Mouse (Mus musculus): ENCODE results near the gene Sema3b. TPM values are rescaled to one million over a fixed set of nuclear protein-coding genes. Genes with fewer than 3 reads are reported as not detected.

Gene Sema3b
- total RNA-seq, 2 experiments from 2014 or later: 2.7 to 2.9 TPM

DNA sequence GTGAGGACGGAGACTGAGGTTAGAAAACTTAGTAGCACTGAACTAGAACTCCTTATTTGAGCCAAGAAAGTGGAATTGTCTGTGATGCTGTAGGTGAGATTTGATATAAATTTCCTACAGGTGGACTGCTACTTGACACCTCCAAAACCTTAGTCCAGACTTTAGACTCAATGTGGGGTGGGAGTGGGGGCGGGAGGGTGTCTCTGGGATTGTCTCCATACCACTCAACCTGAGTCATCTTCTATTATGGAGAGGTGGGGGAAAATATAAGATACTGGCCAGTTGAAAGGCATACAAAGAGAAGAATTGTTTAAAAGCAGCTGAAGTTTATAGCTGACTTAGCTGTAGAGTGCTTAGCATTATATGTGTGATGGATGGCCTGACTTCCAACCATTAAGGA is 53.3 kb downstream of the Sema3b start:
- DNase-seq (ENCODE audit: extremely low spot score in 1 of 2, low spot score in 2 of 2): no peak
- intact Hi-C loops (cut with DNase I): no loop called here

DNA sequence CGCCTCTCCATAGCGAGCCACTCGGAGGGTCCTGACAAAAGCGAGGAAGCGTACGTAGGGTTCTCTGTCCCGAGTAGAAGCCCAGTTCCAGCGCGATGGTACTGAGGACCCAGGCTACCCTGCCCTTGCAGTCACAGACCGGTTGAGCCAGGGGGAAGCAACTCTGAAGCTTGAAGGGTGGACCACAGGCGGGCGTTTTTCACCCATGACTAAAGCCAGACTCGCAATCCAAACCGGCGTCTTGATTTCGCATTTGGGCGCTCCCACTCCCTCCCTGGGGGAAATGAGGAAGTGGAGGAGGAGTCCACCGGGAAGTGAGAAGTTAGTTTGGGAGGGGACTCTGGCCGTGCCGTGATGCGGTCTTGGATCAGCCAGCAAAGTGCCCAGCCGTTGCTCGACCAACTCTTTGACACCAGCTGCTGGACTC is 54.0 kb downstream of the Sema3b start:
- peak in 1 of 2 experiments; percentile 75 for DNase-seq (ENCODE audit: extremely low spot score in 1 of 2, low spot score in 2 of 2)
- intact Hi-C loops (cut with DNase I): no loop called here

DNA sequence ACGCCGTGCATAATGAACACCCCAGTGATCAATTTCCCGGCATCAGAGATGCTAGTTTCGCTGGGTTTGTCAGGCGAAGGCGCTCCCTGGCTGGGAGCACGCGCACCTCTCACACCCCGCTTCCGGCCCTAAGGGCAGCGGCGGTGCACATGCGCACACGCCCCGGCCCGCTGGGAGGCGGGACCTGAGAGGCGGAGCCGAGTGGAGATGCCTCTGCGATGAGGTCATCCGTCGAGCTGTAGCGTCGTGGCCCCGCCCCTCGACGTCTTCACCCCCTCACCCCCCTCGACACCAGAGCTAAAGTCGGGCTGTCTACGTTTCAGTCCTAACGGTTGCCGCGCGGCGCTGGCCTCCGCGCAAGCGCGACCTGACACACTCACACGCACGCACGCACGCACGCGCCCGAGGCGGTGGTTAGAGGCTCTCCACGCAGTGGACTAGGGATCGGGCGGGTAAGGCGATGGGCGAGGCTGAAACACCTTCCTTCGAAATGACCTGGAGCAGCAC is 54.7 kb downstream of the Sema3b start:
- intact Hi-C loops (cut with DNase I): no loop called here
- peak; percentile 92 to 96 for DNase-seq (ENCODE audit: extremely low spot score in 1 of 2, low spot score in 2 of 2)

DNA sequence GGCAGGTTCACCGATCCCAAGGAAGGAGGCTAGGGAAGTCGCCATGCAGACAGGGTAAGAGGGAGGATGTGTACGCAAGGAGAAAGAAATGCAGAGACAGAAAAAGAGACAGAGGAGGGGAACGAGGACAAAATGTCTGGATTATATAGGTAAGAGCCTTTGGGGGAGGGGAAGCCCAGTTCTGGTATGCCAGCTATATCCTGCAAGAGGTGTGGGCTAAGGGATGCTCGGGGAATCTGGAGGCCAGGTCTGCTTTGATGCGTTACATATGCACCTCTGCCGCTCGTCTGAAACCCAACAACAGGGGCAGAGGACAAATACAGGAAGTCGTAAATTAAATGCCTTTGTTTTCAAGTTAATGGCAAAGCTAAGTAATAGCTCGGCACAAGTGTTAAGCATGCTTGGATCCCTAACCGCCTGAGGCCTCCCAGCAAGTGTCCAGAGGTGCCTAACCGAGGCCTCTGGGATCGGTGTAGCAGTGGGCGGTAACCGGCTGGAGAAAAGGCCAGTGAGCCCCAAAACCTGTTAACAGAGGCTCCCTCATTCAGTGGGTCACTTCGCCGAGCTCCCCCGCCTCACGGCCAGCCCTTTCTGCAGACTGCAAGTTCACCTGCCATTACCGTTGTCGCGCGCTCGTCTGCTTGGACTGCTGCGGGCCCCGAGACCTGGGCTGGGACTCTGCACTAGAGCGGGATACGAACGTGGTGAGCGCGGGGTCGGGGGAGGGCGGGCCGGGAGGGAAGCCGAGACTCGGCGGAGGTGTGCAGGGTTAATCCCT is 55.3 kb downstream of the Sema3b start:
- intact Hi-C loops (cut with DNase I): no loop called here
- DNase-seq (ENCODE audit: extremely low spot score in 1 of 2, low spot score in 2 of 2): peak in 1 of 2 experiments; percentile 59

DNA sequence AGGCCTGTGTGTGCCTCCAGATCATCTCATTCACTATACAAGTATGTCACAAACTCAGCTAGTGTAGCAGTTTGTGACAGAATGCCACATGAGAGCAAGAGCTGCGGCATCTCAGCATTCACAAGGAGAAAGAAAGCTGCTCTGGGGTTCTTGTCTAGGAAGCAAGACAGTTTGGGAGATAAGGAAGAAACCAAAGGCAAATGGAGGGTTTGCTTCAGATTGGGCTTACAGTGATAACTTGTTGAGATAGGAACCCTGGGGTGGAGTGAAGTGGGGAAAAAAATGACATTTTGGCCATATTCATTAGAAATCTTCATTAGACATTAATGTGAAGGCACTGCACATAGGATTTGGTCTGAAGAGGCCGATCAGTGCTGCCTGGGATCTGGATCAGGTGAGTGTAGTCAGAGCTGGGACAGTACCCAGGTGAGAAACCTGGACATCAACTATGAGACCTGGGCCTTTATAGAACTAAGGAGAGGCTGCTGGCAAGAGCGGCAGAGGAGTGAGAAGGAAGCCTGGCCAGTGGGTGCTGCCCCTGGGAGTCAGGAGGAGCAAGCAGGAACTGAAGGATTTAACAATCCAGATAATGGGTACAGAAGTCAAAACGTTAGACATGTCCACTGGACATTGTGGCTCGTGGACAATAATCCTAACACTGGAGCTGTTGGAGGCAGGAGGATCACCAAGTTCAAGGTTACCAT is 56.2 kb downstream of the Sema3b start:
- intact Hi-C loops (cut with DNase I): no loop called here
- no peak for DNase-seq (ENCODE audit: extremely low spot score in 1 of 2, low spot score in 2 of 2)

DNA sequence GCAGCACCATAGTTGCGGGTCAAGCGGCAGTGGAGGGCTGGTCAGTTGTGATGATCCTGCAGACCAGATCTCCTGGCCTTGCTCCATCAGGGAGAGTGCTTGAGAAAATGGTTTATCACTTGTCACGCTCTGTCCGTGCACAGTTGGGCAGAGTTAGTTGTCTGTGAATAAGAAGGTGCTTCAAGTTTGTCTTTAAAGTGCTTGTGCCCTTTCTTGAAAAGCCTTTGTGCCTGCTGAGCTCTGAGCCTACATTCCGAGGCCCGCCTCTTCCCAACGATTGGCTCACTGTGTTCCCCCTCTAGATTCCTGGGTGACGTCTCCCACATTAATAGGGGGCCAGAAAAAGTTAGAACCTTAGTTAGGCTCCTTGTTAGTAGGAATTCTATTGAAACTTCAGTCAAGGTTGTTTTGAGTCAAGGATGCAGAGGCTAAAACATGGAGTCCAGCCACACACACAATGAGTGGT is 57.1 kb downstream of the Sema3b start:
- no peak for DNase-seq (ENCODE audit: extremely low spot score in 1 of 2, low spot score in 2 of 2)
- intact Hi-C loops (cut with DNase I): no loop called here

DNA sequence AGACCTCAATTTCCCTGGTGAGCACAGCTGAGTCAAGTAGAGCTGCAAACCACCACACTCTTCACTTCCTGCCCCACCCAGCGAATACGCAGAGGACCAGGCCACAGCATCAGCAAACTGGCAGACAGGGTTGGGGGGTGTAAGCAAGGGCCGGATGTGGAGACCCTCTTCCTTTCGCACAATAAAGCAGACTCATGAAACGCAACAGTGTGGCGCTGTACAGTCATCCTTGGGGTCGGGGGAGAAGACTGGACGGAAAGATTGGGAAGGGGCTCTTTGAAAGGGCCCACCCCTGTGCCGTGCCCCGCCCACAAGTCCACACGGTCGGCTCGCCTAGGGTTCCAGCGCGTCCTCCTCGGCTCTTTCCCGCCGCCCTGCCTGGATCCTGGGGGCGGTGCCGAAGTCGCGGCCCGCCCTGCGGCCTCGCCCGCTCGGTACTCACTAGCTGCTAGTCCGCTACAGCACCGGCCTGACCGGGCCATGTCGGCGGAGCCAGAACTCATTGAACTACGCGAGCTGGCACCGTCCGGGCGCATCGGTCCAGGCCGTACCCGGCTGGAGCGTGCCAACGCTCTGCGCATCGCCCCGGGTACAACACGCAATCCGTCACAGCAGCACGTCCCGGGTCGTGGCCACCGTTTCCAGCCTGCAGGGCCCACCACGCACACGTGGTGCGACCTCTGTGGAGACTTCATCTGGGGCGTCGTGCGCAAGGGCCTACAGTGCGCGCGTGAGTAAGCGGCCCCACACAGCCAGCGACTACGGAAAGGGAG is 57.7 kb downstream of the Sema3b start, which contains the start of gene Rassf1:
Rassf1 (plus strand) TSS at position 439 of the 773 bp plus-strand sequence.
- intact Hi-C loops (cut with DNase I): no loop called here
- DNase-seq (ENCODE audit: extremely low spot score in 1 of 2, low spot score in 2 of 2): peak in 1 of 2 experiments; percentile 73

DNA sequence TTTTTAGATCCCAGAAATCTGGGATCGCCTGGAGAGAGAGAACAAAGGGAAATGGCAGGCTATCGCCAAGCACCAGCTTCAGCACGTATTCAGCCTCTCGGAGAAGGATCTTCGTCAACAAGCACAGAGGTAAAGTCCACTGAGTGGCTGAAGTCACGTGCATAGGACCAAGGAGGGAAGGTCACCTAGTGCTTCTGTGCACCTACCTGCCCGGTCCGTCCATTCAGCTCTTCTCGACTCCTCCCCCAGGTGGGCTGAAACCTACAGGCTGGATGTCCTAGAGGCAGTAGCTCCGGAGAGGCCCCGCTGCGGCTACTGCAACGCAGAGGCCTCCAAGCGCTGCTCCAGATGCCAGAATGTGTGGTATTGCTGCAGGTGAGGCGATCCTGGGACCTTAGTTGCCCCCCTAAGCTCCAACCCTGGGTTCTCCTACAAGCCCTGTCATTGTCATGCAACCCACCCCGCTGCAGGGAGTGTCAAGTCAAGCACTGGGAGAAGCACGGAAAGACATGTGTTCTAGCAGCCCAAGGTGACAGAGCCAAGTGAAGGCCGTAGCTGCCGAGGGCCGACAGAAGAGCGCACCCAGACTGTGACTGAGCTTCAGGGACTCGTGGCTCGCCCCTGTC is 58.4 kb downstream of the Sema3b start:
- intact Hi-C loops (cut with DNase I): no loop called here
- no peak for DNase-seq (ENCODE audit: extremely low spot score in 1 of 2, low spot score in 2 of 2)

DNA sequence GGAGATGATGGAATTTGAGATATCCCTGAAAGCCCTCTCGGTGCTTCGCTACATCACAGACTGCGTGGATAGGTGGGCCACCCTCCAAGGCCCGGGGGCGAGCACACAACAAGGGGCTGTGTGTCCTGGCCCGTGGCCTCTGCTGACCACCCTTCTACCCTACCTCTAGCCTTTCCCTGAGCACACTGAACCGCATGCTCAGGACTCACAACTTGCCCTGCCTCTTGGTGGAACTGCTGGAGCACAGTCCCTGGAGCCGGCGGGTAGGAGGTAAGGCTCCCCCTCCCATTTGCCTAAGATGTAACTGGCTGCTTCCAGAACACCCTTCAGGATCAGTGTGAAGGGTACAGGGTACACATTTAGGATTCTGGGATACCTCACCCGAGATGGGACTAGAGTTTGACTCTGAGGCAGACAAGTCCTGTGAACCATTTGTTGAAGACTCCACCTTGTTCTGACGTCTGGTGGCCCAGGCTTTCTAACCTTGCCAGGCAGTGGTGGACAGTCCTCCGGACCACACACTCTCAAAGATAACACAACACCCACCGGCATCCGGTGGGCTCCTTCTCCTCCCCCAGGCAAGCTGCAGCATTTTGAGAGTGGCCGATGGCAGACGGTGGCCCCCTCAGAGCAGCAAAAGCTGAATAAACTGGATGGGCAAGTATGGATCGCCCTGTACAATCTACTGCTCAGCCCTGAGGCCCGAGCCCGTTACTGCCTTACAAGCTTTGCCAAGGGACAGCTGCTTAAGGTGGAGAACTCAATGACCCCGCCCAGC is 59.5 kb downstream of the Sema3b start:
- no peak for DNase-seq (ENCODE audit: extremely low spot score in 1 of 2, low spot score in 2 of 2)
- intact Hi-C loops (cut with DNase I): no loop called here

DNA sequence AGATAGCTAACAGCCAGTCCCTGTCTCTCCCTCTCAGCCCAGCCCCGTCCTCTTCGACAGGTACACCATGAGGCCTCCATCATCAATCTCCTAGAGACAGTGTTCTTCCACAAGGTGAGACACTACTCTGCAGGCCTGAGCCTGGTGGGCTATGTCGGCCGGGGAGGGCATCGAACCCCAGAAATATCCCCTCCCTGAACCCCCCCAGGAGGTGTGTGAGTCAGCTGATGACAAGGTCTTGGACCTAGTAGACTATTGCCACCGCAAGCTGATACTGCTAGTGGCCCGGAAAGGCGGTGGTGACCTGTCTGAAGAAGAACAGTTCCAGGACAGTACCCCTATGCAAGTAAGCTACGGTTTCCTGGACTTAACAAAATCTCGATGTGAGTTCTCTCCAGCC is 60.2 kb downstream of the Sema3b start:
- intact Hi-C loops (cut with DNase I): no loop called here
- no peak for DNase-seq (ENCODE audit: extremely low spot score in 1 of 2, low spot score in 2 of 2)

DNA sequence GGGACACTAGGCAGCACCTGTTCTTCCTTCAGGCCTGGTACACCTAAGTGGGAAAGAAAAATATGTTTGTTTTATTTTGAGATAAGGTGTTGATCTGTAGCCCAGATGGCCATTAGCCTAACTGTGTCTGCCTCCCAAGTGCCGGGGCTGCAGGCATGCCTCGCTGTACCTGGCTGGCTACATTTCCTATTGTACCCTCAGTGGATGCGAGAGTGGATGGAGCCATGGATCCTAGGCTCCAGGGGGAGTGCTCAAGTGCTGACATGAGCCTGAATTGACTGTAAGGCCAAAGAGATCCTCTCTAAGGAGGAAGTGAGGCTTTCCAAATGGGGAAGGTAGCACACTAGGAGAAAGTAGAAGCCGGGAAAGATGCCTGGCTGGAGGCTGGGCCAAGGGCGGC is 61.1 kb downstream of the Sema3b start:
- intact Hi-C loops (cut with DNase I): no loop called here

More for the DNA sequence above, 61.1 kb downstream of the Sema3b start:
- DNase-seq (ENCODE audit: extremely low spot score in 1 of 2, low spot score in 2 of 2): no peak

Other genes with a start within 250 kb of the Sema3b start
- 10 to 100 TPM; 33.8 to 37.8 TPM for gene Cacna2d2, start 209.6 kb downstream of the Sema3b start, total RNA-seq (2021)
- gene Tmem115, start 75.3 kb downstream of the Sema3b start, total RNA-seq (2021): 10 to 100 TPM; 31.8 to 35.7 TPM
- 10 to 100 TPM; 19.0 to 21.4 TPM for gene Cyb561d2, start 67.0 kb downstream of the Sema3b start, total RNA-seq (2021)
- 10 to 100 TPM; 34.1 to 37.8 TPM for gene Nprl2, start 67.0 kb downstream of the Sema3b start, total RNA-seq (2021)
- 1 to 10 TPM; 1.8 to 2.9 TPM for gene Zmynd10, start 61.9 kb downstream of the Sema3b start, total RNA-seq (2021)
- 10 to 100 TPM; 14.7 to 14.9 TPM for gene Rassf1, start 57.7 kb downstream of the Sema3b start, total RNA-seq (2021)
- gene Tusc2, start 46.0 kb downstream of the Sema3b start, total RNA-seq (2021): 10 to 100 TPM; 71.6 to 76.6 TPM
- 10 to 100 TPM; 13.2 to 20.1 TPM for gene Hyal2, start 41.3 kb downstream of the Sema3b start, total RNA-seq (2021)
- gene Hyal1, start 32.3 kb downstream of the Sema3b start, total RNA-seq (2021): 1 to 10 TPM; 3.1 to 4.3 TPM
- 1 to 10 TPM; 9.3 to 9.8 TPM for gene Naa80, start 30.3 kb downstream of the Sema3b start, total RNA-seq (2021)
- gene Hyal3, start 28.4 kb downstream of the Sema3b start, total RNA-seq (2021): 1 to 10 TPM in 1 of 2 experiments, under 1 TPM in 1; 0.99 to 1.4 TPM
- gene Ifrd2, start 21.6 kb downstream of the Sema3b start, total RNA-seq (2021): 10 to 100 TPM; 10.1 to 12.5 TPM
- gene Gnai2, start 26.1 kb upstream of the Sema3b start, total RNA-seq (2021): 100 to 1,000 TPM; 229 to 244 TPM
- gene Slc38a3, start 60.3 kb upstream of the Sema3b start, total RNA-seq (2021): 10 to 100 TPM; 84.1 to 90.3 TPM
- gene Gnat1, start 70.5 kb upstream of the Sema3b start, total RNA-seq (2021): under 1 TPM; 0.32 to 0.93 TPM
- gene Sema3f, start 101.2 kb upstream of the Sema3b start, total RNA-seq (2021): 10 to 100 TPM; 14.3 to 19.2 TPM
- gene Rbm5, start 161.8 kb upstream of the Sema3b start, total RNA-seq (2021): 100 to 1,000 TPM; 157 TPM

All from left cerebral cortex, postnatal 10 days (tissue).